Mouse (Mus musculus): Measurements from ENCODE around the gene Tmem59. TPM values are rescaled to one million over a fixed set of nuclear protein-coding genes. Genes with fewer than 3 reads are reported as not detected.

The Tmem59 gene
- total and polyA plus RNA-seq, 3 experiments, result 50.7 to 71.8 (median 68.5) TPM

GRCm38 (mm10) chr4:107134891-107135290 is 43.3 kb upstream of the Tmem59 start:
- peaks cover 10 to 30% of the 10 kb centered on the region in 2 experiments for H3K36me3 ChIP-seq (replicated peaks in 1 of 2; ENCODE audit: control insufficient read depth in 1 of 2, insufficient read depth in 1 of 2, low read length in 1 of 2)
- H3K79me2 ChIP-seq (replicated peaks; ENCODE audit: control insufficient read depth, extremely low read depth, insufficient read depth, poor library complexity, severe bottlenecking), result no peaks in the 10 kb centered on the region
- H3K4me3 ChIP-seq (replicated peaks in 1 of 3; ENCODE audit: low read depth in 2 of 3, low read length in 2 of 3, poor library complexity in 1 of 3), result no peak overlapping the region
- H3K4me1 ChIP-seq (ENCODE audit: control insufficient read depth in 1 of 2, insufficient read depth in 2 of 2), result peaks cover 11 to 15% of the 10 kb centered on the region in 2 experiments
- TF ChIP-seq TBP (conservative IDR thresholded peaks at IDR 0.05; ENCODE audit: low read depth, low read length), result no peak
- TF ChIP-seq MAZ (IDR thresholded peaks at IDR 0.05; ENCODE audit: low read depth, low read length), result no peak
- no peak for TF ChIP-seq JUND (conservative IDR thresholded peaks at IDR 0.05; ENCODE audit: low read depth, low read length)
- TF ChIP-seq POLR2A (IDR thresholded peaks at IDR 0.05; ENCODE audit: low read depth, low read length), result no peak
- TF ChIP-seq KAT2A (IDR thresholded peaks at IDR 0.05; ENCODE audit: insufficient replicate concordance, low read length), result no peak
- no peak for TF ChIP-seq PAX5 (IDR thresholded peaks at IDR 0.05; ENCODE audit: low read length)
- TF ChIP-seq CTCF (conservative IDR thresholded peaks at IDR 0.05 in 1 of 2, IDR thresholded peaks at IDR 0.05 in 1 of 2; ENCODE audit: low read depth in 2 of 2, low read length in 2 of 2), result no peak
- no peak for TF ChIP-seq UBTF (IDR thresholded peaks at IDR 0.05; ENCODE audit: low read depth, low read length)
- TF ChIP-seq ELF1 (IDR thresholded peaks at IDR 0.05; ENCODE audit: low read depth, low read length), result no peak
- TF ChIP-seq NRF1 (IDR thresholded peaks at IDR 0.05; ENCODE audit: low read depth, low read length), result no peak
- no peak for TF ChIP-seq MAX (IDR thresholded peaks at IDR 0.05; ENCODE audit: low read length)
- no peak for TF ChIP-seq MEF2A (IDR thresholded peaks at IDR 0.05; ENCODE audit: borderline replicate concordance, low read depth, low read length)
- no peak for TF ChIP-seq TCF12 (IDR thresholded peaks at IDR 0.05; ENCODE audit: low read depth, low read length)
- TF ChIP-seq USF2 (conservative IDR thresholded peaks at IDR 0.05; ENCODE audit: low read depth, low read length), result no peak
- no peak for TF ChIP-seq USF1 (IDR thresholded peaks at IDR 0.05; ENCODE audit: low read depth, low read length)
- no peaks in the 10 kb centered on the region for H3K9me3 ChIP-seq (replicated peaks; ENCODE audit: low read length)
- DNase-seq (ENCODE audit: extremely low read depth), result no peak
- H3K9ac ChIP-seq (ENCODE audit: insufficient read depth, low read depth), result no peak overlapping the region
- H3K27ac ChIP-seq (ENCODE audit: insufficient read depth, low read depth), result no peak overlapping the region
- dilution Hi-C loops (cut with MboI; ENCODE audit: extremely low pct_ligation_motif_present, extremely low pct_unique_long_range_greater_than_20kb, low sequenced_read_pairs), result no loop called here
- H3K27me3 ChIP-seq (replicated peaks), result no peaks in the 10 kb centered on the region
- H3K4me2 ChIP-seq (ENCODE audit: insufficient read depth, low read depth, poor library complexity, severe bottlenecking), result no peak overlapping the region
- in situ Hi-C loops (cut with MboI; ENCODE audit: low pct_ligation_motif_present, low pct_unique_long_range_greater_than_20kb, low sequenced_read_pairs), result no loop called here

- DNase-seq (ENCODE audit: extremely low read depth), result no peak
- dilution Hi-C loops (cut with MboI; ENCODE audit: extremely low pct_ligation_motif_present, extremely low pct_unique_long_range_greater_than_20kb, low sequenced_read_pairs) (no loop called here), in situ Hi-C loops (cut with MboI; ENCODE audit: low pct_ligation_motif_present, low pct_unique_long_range_greater_than_20kb, low sequenced_read_pairs) (no loop called here)
- H3K79me2 ChIP-seq (replicated peaks; ENCODE audit: control insufficient read depth, extremely low read depth, insufficient read depth, poor library complexity, severe bottlenecking), result no peaks in the 10 kb centered on the region
- H3K36me3 ChIP-seq (replicated peaks in 1 of 2; ENCODE audit: control insufficient read depth in 1 of 2, insufficient read depth in 1 of 2, low read length in 1 of 2), result peaks cover 12 to 37% of the 10 kb centered on the region in 2 experiments
- no peak overlapping the region for H3K27ac ChIP-seq (ENCODE audit: insufficient read depth, low read depth)
- H3K4me1 ChIP-seq (ENCODE audit: control insufficient read depth in 1 of 2, insufficient read depth in 2 of 2), result peaks cover 4 to 8% of the 10 kb centered on the region in 2 experiments; a peak in 3 of 4 replicates
- H3K27me3 ChIP-seq (replicated peaks), result no peaks in the 10 kb centered on the region
- TF ChIP-seq CTCF (conservative IDR thresholded peaks at IDR 0.05 in 1 of 2, IDR thresholded peaks at IDR 0.05 in 1 of 2; ENCODE audit: low read depth in 2 of 2, low read length in 2 of 2) (no peak), SMC3 (IDR thresholded peaks at IDR 0.05; ENCODE audit: low read depth, low read length) (no peak), SIN3A (IDR thresholded peaks at IDR 0.05; ENCODE audit: low read length) (no peak), USF1 (IDR thresholded peaks at IDR 0.05; ENCODE audit: low read depth, low read length) (no peak), BHLHE40 (IDR thresholded peaks at IDR 0.05; ENCODE audit: low read depth, low read length) (no peak), MXI1 (IDR thresholded peaks at IDR 0.05; ENCODE audit: low read depth, low read length) (no peak), GABPA (IDR thresholded peaks at IDR 0.05; ENCODE audit: insufficient replicate concordance, low read depth, low read length) (no peak), ZNF384 (IDR thresholded peaks at IDR 0.05; ENCODE audit: low read depth, low read length) (no peak), CHD1 (IDR thresholded peaks at IDR 0.05; ENCODE audit: low read depth, low read length) (no peak), NELFE (IDR thresholded peaks at IDR 0.05; ENCODE audit: low read depth, low read length) (no peak), ZC3H11A (IDR thresholded peaks at IDR 0.05; ENCODE audit: low read depth, low read length) (no peak), ZKSCAN1 (IDR thresholded peaks at IDR 0.05; ENCODE audit: borderline replicate concordance, low read depth, low read length) (no peak), TBP (conservative IDR thresholded peaks at IDR 0.05; ENCODE audit: low read depth, low read length) (no peak), ELF1 (IDR thresholded peaks at IDR 0.05; ENCODE audit: low read depth, low read length) (no peak), RAD21 (IDR thresholded peaks at IDR 0.05; ENCODE audit: low read depth, low read length) (no peak), ZMIZ1 (IDR thresholded peaks at IDR 0.05; ENCODE audit: low read depth, low read length) (no peak)
- H3K9ac ChIP-seq (ENCODE audit: insufficient read depth, low read depth), result no peak overlapping the region
- H3K4me3 ChIP-seq (replicated peaks in 1 of 3; ENCODE audit: low read depth in 2 of 3, low read length in 2 of 3, poor library complexity in 1 of 3), result no peak overlapping the region
- H3K4me2 ChIP-seq (ENCODE audit: insufficient read depth, low read depth, poor library complexity, severe bottlenecking), result no peak overlapping the region
- H3K9me3 ChIP-seq (replicated peaks; ENCODE audit: low read length), result no peaks in the 10 kb centered on the region
Observed at GRCm38 (mm10) chr4:107135663-107136062, 42.5 kb upstream of the Tmem59 start.
